Mouse (Mus musculus): ENCODE data around the gene Dhcr24.

Dhcr24 gene

DNA sequence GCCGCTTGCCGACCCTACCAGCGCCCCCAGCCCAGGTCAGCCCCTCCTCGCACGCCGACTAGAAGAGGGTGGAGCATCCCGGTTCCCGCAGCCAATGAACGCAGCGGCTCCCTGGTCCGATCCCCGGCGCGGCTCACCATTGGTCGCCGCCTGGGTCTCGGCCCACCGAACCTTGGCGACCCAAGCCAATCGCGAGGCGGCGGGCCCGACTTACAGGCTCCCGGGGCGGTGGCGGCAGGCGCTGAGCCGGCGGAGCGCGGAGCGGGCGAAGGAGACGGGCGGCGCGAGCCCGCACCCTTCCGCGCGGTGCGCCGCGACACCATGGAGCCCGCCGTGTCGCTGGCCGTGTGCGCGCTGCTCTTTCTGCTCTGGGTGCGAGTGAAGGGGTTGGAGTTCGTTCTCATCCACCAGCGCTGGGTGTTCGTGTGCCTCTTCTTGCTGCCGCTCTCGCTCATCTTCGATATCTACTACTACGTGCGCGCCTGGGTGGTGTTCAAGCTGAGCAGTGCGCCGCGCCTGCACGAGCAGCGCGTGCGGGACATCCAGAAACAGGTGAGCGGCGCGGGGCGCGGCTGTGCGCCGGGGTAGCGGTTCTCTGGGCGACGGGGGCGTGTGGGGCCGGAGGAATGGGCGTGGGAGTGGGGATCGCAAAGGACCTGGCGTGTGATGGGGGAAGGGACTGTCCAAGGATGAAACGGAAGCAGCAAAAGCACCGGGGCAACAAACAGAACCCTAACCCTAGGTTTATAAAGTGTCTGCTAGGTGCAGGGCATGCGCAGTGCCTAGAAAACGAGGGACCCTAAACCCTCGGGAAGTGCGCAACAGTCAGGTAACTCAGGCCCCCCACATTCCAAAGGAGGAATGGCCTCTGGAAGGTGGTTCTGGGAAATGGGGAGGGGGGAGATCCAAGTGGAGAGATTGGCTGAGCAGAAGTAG is at the start of gene Dhcr24:
Gene Dhcr24, plus strand, starts transcription at position 193 of the 936 bp plus-strand sequence.
- peak; percentile 95 for DNase-seq

DNA sequence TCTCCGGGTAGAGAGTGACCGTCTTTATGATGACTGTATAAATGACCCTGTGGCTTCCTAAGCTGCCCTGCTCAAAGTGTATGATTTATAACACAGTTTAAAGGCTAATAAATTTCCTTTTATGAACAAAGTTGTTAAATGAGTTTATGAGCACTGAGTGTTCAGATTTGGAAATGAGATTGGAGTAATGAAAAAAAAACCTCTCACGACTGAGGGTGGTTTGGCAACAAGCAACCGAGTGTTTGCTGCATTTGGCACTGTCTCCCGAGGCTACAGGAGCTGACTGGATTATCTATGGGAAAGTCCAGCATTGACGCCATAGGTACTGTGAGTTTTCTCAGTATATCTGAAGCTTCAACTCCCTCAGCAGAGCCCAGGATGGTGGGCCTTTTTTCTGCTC is 46.2 kb upstream of the Dhcr24 start:
- no peak for DNase-seq

DNA sequence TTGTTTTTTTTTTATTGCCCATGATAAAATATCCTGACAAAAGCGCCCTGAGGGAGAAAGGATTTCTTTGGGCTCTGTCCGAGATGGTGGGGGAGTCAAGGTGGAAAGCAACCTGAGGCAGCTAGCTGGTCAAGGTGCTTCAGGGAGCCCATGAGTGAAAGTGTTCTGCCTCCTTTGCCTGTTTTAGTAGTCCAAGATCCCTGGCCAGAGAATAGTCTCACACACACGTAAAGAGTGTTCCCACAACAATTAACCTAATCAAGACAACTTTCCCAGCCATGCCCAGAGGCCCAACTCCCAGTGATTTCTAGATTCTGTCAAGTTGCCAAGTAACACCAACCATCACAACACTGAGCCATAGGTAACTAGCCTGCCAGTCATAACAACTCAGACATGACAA is 38.3 kb upstream of the Dhcr24 start:
- no peak for DNase-seq

DNA sequence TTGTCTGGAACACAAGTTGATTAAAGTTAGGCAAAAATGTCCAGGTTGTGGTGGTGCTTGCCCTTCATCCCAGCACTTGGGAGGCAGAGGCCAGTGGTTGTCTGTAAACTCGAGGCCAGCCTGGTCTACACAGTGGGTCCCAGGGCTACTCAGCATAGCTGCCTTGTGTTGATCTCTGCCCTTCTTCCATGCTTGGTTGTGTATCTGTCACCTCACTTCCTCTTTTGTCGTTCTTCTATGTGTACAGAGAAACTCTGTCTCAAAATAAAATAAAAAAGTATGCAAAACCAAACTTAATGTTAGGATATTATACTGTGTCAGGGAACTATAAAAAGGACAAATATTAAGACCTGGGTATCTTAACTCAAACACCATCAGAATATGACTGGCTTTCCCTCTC is 36.7 kb upstream of the Dhcr24 start:
- DNase-seq: no peak

DNA sequence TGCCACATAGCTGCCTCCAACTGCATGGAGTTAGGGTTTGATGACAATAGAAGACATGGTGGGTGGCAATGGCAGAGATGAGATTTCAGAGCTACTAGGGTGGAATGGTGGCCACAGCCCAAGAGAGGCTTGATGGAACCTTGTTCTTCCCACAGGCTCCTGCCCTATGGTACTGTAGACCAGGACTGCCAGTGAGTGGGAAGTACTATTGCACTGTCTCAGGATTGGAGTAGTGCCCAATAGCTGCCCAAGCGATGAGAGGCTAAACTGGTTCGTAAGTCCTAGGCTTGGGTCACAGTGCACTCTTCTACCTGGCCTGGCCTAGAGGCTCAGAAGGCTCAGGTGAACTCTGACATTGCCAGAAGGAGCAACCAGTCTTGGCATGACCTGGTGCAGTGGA is 35.8 kb upstream of the Dhcr24 start:
- no peak for DNase-seq

DNA sequence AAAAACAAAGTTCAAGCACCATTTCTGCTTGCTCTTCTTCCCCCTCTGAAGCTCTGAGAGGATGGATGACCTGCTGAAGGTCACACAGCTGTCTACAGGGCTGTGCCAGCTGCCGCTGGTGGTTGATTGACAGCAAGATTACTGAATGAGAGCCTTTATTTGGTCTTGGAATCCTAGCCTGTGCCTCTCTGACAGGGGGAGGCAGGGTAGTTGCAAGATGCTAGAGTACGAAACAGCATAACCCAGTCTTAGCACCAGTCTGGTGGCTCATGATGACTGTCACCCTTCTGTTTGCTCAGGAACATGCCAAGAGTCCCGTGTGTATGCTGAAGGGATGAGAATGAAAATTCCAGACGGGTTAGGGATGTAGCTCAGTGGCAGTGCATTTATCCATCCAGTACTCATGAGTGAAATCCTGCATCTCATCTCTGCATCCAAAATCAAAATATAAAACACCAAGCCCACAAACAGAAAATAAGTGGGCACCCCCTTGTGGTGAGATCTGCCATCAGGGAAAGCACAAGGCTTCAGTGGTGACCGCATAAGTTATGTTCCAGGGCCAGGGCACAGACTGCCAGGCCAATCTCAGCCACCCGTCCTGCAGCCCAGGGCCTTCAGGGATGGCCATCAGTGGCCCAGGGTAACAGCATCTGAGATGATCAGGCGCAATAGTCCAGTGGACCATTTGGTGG is 32.8 kb upstream of the Dhcr24 start:
- peak; percentile 31 for DNase-seq

DNA sequence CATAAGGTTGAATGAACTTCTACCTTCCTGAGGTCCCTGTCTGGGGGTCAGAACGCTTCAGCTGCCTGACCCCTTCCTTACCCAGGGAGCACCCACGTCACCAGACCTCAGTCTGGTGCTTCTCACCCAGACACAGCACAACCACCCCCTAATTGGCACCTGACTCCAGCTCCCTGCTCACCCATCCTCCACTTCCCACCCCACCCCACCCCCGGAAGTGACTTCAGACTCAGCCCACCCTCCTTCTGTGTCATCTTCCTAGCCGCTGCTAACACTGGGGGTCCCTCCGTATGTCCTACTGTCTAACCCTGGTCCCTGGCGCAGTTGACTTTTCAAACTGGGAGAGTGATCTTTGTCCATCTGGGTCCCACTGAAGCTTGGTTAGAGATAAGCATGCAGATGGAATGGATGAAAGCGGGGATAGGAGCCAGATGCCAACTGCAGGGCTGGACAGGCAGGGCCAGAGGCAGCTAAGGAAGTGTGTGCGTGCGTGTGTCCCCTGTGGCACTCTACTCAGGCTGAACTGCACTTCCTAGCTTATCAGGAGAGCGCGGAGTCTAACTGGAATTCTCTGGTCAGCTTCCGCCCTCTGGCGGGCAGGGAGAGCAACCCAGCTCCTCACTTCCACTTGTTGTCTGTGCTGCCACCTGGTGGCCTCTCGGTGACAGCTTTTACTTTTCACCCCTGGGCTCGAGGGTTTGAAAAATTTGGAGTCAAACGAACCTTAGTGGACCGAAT is 31.3 kb upstream of the Dhcr24 start:
- DNase-seq: peak; percentile 93

DNA sequence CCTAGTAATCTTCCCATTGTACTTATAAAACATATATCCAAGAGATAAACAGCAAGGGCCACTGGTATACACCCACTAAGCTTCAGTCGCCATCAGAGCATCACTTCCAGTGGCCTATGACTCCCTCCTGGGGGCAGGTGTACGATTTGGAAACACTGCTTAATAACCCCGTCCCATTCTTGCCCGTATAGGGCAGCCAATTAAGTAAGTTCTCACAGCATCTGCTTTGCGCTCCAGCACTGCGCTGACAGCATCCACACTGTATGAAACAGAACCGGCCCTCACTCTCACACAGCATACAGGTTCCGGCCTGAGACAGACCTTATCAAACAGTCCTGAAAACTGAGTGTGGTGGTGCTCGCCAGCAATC is 30.7 kb upstream of the Dhcr24 start:
- no peak for DNase-seq

DNA sequence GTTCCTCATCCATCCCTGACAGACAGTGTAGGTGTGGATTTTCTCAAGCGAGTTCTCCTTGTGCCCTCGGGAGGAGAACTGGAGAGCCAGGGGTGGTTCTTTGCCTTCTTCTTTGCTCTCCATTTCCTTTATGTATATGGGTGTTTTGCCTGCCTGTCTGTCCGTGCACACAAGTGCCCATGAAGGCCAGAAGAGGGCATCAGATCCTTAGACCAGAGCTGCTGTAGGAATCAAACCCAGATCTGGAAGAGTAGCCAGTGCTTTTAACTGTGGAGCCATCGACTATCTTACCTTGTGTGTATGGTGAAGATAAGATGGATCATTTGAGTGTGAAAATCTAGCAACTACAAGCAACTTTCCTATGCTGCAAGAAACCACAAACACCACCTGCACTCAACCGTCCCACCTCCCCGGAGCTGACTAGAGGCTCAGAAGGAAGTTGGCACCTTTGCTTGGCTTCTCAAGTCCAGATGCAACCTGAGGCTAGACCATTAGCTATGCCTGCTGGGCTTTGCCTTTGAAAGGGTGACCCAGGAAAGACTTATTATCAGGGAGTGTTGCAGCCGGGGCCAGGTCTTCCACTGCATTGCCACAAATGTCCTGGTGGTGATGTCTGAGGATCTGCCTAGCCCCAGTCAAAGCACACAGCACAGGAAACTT is 27.3 kb upstream of the Dhcr24 start:
- no peak for DNase-seq

DNA sequence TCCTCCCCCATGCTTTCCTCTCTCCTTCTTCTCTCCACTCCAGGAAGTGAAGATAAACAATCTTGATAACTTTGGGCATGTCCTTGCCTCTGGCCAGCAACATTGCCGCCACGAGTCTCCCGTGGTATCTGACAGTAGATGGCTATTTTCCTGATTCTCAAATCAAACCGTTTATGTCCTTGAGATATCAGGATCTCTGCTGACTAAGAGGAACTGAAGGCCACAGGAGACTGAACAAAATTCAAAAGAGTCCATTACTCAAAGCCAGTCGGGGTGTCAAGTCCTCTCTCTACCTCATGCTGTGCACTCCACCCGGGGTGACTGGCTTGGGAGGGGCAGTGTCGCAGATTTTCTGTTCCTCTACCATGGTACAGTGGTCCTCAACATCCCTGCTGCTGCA is 26.6 kb upstream of the Dhcr24 start:
- no peak for DNase-seq

DNA sequence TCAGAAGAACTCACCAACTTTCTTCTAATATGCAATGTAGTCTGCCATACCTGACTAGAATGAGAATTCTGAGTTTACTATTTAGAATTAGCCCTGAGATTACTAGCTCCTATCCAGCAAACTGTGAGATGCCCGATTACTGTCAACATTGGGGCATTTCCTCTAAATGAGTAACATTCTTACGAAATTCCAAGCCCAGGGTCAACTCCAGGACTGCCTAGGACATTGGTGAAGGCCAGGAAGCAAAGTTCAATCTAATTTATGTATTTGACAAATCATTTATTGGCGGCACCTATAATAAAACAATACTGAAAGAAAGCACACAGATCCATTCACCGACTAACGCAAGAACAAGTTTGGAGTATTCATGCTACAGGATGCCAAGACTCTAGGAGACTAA is 21.1 kb upstream of the Dhcr24 start:
- no peak for DNase-seq

DNA sequence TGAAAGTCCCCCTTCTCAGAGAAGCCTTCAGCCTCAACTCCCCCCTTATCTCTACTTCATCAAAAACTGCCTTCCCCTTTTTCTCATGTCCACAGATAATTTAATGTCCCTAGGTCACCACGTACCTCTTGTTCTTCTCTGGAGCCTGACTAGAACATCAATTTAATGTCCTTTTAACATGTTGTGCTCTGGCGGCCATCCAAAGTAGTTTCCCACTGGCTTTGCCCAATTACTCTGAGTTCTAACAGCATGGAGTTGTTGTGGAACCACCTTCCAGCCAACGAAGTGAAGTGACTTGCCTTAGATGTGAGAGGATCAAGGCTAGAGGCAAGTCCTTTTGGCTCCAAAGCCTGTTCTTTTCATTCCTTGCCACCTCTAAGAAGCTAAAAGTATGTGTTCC is 19.3 kb upstream of the Dhcr24 start:
- DNase-seq: no peak

DNA sequence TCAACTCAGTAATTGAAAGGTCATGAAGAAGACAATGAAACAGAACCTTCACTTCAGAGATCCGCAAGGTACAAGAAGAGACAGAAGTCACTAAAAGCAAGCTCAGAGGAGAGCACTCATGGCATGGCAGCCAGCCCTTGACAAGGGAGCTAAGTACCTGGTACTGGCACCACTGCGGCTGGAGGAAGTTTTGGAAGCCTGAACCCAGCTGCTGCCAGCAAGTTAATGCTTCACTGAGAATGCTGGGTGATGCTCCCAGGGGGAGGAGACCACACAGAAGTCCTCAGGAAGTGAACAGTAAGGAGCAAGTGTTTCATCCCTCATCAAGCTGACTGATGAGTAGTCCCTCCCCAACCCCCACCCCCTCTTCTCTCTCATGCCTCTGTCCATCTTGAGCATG is 18.6 kb upstream of the Dhcr24 start:
- peak; percentile 48 for DNase-seq

DNA sequence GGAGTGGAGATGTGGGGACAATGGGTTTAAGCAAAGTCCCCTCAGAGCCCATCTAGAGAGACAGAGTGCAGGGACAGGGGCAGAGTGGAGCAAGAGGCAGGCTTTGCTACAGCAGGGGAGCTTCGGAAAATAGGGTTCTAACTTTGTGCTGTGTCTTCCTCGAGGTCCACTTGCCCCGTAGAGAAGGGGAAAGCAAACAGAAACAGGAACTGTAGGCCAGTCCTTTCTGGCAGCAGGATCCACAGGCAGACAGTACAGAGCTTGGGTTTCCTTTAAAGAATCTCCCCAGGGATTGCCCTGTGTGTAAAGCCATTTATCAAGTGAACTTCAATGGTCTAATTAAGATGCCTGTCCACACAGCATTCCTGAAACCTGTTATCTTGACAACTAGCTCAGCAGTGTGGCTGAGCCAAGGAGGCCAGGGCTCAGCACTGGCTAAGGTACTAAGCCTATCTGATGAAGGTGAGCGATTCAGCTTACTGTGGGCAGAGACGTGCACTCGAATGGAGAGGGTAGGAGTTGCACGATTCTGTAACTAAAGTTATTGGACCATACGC is 14.9 kb upstream of the Dhcr24 start:
- no peak for DNase-seq

DNA sequence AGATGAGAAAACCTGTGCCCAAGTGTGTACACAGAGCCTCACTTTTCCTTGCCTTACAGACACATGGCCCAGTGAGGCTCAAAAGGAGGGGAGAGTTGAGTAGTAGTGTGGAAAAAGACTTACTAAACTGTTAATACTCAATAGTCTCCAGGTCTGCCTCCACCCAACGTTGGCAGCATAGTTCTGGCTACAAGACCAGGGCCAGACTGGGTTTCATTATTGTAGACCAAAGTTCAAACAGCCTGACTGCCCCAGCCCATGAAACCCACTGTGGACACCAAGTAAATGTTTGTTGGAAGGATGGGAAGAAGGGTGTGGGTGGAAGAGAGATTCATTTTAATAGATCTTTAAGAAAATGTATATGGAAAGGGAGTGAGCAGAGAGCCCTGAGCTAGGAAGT is 13.9 kb upstream of the Dhcr24 start:
- DNase-seq: no peak

DNA sequence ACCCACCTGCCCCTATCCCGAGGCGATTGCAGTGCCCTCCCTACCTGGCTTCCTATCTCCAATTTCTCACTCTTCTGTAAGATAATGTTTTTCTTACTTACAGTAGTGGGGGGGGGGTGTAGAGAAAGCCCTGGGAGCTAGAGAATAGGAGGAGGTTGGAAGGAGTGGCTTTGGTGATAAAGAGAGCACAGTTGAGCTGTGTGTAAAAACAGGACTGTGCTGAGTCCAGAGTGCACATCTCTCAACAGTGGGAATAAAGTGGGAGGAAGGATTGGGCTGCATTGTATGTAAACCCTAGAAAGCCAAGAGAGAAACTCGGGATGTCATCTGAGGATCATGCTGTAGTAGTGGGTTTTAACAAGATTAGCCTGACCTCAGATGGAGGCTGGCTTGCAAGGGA is 12.7 kb upstream of the Dhcr24 start:
- no peak for DNase-seq

DNA sequence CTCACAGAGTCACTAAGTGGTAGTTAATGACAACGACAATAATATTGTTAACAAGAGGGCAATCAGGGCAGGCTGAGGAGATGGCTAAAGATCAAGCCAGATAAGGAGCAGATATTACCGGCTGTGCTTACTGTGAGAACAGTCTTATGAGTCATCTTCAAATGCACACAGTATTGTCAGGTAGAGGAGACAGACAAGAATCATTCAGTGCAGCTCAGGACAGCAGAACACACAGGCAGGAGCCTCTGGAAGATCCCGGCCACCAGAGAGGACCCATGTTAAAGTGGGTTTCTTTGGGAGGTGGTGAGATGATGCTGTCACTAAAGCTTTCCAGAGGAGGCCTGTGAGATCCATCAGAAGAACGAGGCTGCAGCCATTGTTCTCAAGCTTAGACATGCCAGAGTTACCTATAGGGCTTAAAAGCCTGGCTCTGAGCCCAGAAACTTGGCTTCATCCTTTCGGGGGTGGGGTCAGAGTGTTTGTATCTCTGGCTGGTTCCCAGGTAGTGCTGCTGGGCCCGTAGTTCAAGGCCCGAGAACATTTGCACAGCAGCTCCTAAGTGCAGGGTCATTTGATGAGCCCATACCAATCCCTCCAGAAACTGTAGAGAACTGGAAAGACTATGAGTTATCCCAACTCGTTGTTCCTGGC is 10.2 kb upstream of the Dhcr24 start:
- DNase-seq: no peak

DNA sequence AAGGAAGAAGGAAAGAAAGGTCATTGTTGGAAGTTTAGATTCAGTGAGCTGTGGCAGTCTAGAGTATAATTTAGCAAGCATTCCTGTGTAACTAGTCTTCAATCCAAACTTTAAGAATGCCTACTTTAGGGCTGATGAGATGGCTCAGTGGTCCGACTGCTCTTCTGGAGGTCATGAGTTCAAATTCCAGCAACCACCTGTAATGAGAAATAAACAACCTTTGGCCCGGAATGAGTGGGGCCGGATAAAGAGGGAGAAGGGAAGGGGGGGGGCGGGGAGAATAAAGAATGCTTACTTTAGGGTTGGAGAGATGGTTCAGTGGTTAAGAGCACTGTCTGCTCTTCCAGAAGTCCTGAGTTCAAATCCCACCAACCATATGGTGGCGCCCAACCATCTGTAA is 3.6 kb upstream of the Dhcr24 start:
- DNase-seq: no peak

DNA sequence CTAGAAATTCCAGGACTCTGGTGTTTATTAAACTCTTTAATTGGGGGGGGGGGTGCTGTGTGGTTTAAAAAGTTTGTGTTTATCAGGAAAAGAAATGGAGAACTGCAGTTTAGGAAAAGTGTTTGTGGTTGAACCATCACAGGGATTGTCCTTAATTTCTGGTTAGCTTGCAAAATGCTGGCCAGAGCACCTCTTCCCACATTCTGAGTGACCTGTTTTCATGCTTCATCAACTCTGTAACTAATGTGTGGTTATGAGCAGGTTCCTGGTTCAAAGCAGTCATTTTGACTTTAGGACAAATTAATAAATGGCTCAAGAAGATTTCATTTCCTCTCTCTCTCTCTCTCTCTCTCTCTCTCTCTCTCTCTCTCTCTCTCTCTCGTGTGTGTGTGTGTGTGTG is 2.9 kb upstream of the Dhcr24 start:
- DNase-seq: no peak

DNA sequence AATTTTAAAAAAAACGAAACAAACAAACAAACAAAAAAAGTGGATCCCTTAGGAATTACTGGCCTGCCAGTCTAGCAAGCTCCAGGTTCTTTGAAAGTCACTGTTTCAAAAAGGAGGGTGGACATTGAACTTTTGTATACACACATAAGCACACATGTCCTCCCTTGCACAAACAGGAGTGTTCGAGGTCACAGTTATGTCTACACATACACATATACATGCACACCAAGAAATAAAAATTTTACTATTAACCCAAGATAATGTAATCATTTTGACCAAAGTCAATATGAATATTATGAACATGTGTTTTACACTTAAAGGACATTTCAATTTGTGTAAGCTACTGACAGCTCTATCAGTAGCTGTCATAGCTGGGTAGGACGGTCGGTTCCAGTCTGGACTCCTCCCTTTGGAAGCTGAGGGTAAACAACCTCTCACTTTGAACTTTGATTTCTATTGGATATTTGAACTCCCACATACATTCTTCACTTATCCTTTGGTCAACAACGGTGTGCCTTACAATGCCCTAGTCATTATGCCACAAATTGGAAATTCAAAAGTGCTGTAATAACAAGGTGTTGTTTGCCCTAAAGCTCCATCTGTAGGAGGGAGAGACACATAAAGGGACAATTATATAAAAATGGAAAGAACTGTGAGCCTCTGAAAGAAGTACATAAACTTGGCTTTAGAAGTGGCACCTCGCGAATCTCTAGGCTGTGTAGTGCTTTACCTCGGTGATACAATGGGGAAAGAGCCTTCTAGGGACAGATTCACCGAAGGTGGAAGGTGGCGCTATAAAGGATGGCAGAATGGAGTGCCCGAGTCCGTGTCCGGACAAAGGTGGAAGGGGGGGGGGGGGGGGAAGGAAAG is 1.3 kb upstream of the Dhcr24 start:
- DNase-seq: no peak

DNA sequence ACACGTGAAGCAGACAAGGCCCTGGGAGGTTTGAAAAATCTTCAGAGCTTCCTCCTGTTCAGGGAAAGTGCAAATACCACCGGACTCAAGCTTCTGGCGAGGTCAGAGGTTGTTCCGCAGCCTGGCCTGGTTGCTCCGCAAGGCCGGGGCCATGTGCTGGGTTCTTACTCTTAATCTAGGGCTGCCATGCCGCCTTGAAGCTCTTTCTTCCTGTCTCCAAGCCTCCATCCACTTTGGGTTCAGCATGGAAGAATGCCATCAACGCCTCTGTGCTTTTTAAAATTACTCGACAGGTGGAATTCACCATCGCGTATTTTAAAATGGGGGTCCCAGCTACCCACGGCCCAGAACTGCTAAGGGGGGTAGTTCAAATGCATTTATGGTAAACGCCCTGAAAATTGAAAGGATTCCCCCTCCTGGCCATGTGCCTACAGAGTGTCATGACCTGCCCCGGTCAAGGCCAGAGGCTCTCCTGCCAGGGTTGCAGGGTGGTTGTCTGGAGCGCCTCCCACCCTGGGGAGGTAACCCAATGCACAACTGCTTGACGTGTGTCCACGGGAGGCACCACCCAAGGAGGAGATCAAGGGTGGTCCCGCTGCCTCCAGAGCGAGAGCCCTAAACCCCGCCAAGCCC is 509 bp upstream of the Dhcr24 start:
- peak; percentile 52 for DNase-seq
